Mouse (Mus musculus): Measurements from ENCODE around the gene Ccdc27.

The Ccdc27 gene

GRCm38 (mm10) chr4:154025641-154026440 lies 16.6 kb downstream of the Ccdc27 start, which contains the start of gene Smim1:
TSS of gene Smim1 (minus strand) at chr4:154026230.
- CTCF ChIA-PET = no interaction called here

GRCm38 (mm10) chr4:154024729-154025521 lies 17.6 kb downstream of the Ccdc27 start:
- CTCF ChIA-PET = interaction anchor here (0.6 kb wide), 1 partner anchor 29 kb away, joined by 5 read pairs; no protein-coding TSS in a partner anchor

- CTCF ChIA-PET = interaction anchor here (0.6 kb wide), 1 partner anchor 28 kb away, joined by 5 read pairs; no protein-coding TSS in a partner anchor
These were observed 18.5 kb downstream of the Ccdc27 start for GRCm38 (mm10) chr4:154023754-154024601.

- CTCF ChIA-PET = no interaction called here
These were observed 19.6 kb downstream of the Ccdc27 start for GRCm38 (mm10) chr4:154022844-154023243.

GRCm38 (mm10) chr4:154022407-154022806 lies 20.1 kb downstream of the Ccdc27 start:
- CTCF ChIA-PET = no interaction called here

GRCm38 (mm10) chr4:154021432-154021831 lies 21.0 kb downstream of the Ccdc27 start:
- CTCF ChIA-PET = no interaction called here

- CTCF ChIA-PET = no interaction called here
These were observed 22.9 kb downstream of the Ccdc27 start for GRCm38 (mm10) chr4:154019571-154019970.

- CTCF ChIA-PET = no interaction called here
These were observed 27.0 kb downstream of the Ccdc27 start for GRCm38 (mm10) chr4:154015476-154015875.

GRCm38 (mm10) chr4:154012132-154012882 lies 30.2 kb downstream of the Ccdc27 start:
- CTCF ChIA-PET = interaction anchor here (1.2 to 1.9 kb wide), 2 partner anchors 37 to 54 kb away, joined by 3 to 6 read pairs; partner anchors contain the start of genes Cep104 and Dffb

GRCm38 (mm10) chr4:154011646-154012089 lies 30.8 kb downstream of the Ccdc27 start, which contains the start of gene Lrrc47:
TSS of gene Lrrc47 (plus strand) at chr4:154011731.
- CTCF ChIA-PET = interaction anchor here (0.5 to 1.9 kb wide), 3 partner anchors 37 to 1984 kb away, joined by 3 to 6 read pairs (median 3); partner anchors contain the start of genes Cep104, Dffb and Zbtb48

GRCm38 (mm10) chr4:154010907-154011645 lies 31.4 kb downstream of the Ccdc27 start:
- CTCF ChIA-PET = interaction anchor here (0.5 to 1.9 kb wide), 3 partner anchors 36 to 1984 kb away, joined by 3 to 6 read pairs (median 3); partner anchors contain the start of genes Cep104, Dffb and Zbtb48

GRCm38 (mm10) chr4:154007759-154008158 lies 34.7 kb downstream of the Ccdc27 start:
- CTCF ChIA-PET = no interaction called here

GRCm38 (mm10) chr4:154006264-154006663 lies 36.2 kb downstream of the Ccdc27 start:
- CTCF ChIA-PET = interaction anchor here (0.6 kb wide), 1 partner anchor 92 kb away, joined by 3 read pairs; no protein-coding TSS in a partner anchor

- CTCF ChIA-PET = interaction anchor here (0.6 kb wide), 1 partner anchor 93 kb away, joined by 3 read pairs; no protein-coding TSS in a partner anchor
These were observed 37.0 kb downstream of the Ccdc27 start for GRCm38 (mm10) chr4:154005488-154005887.

GRCm38 (mm10) chr4:153993505-153993904 lies 49.0 kb downstream of the Ccdc27 start:
- CTCF ChIA-PET = no interaction called here

- CTCF ChIA-PET = no interaction called here
These were observed 49.8 kb downstream of the Ccdc27 start for GRCm38 (mm10) chr4:153992715-153993114.

GRCm38 (mm10) chr4:153980470-153980869 lies 62.0 kb downstream of the Ccdc27 start:
- CTCF ChIA-PET = interaction anchor here (0.6 kb wide), 1 partner anchor 189 kb away, joined by 10 read pairs; no protein-coding TSS in a partner anchor

GRCm38 (mm10) chr4:153979243-153979642 lies 63.2 kb downstream of the Ccdc27 start:
- CTCF ChIA-PET = no interaction called here
